Mouse (Mus musculus) liver, adult (tissue): ENCODE measurements around the gene Nsrp1.

Experiments
- GATA4 ChIP-seq: IDR thresholded peaks from 2 replicates; pipeline ENCODE4 v1.6.1; 2014; ENCODE audit warnings: mild to moderate bottlenecking, low read length; ENCODE audit not compliant: insufficient replicate concordance

Gene Nsrp1

DNA sequence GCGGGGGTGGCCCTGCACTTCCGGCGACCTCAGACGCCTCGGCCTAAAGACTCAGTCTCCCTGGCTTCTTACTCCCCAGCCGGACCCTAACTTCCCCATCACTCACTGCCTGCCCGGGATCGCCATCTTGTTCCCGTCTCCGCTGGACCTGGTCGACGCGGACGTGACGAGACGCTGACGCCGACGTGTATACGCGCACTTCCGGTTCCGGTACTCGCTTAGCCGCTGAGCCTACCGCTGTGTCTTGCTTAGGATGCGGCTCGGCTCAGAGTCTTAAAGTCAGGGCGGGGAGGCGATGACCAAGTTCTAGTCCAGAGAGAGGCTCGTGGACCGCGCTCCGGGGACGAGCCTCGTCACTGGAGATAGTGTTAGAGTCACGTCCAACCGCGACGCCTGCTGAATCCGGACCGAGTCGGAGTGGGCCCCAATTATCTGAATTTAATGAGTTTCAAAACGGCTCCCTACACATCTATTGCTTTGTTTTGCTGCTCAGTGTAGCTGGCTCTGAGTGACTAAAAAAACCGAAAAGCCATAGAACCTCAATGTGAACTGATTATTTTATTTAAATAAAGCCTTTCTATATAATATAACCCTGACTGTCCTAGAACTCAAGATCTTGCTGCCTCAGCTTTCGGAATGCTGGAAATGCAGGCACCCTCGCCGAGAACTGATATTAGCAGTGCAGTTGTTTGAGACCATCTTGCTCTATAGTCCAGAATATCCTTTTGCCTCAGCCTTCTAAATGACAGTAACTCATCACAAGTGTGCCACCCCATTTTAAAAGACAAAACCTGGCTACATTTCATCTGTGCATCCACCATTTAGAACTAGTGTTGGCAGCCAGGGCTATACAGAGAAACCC lies at the start of gene Nsrp1:
TSS of gene Nsrp1 (minus strand) at position 163 of the 862 bp plus-strand sequence.
- no peak for TF ChIP-seq GATA4

DNA sequence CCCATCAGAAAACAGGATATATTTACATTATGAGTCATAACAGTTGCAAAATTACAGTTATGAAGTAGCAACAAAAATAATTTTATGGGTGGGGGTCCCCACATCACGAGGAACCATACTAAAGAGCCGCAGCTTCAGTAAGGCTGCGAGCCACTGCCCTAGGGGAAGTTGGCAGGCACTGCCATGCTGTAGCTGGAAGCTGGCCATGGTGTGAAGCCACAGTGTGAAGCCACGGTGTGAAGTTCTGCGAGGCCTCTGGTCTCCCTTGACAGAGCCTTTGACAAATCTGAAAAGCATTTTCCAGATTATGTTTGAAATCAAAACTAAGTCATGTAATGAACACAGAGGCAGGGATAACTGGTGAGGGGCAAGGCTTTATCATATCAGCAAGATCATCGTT lies 32.9 kb upstream of the Nsrp1 start:
- no peak for TF ChIP-seq GATA4

DNA sequence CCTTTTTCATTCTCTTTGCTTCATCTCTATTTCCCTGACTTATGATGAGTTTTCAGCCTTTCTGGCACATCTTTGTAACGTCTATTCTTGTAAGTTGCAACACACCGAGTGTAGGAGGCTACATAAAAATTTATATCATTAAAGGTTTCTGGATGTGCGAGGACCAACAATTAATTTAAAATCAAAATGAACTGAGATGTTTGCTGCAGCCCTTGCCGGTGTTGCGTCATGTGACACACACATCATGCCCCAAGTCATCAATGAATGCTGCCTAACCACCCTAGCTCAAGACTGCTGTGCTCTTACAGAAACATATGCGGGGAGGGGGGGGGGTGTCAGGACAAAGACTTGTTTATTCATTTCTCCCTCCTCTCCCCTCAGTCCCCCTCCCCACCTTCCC lies 30.2 kb upstream of the Nsrp1 start:
- no peak for TF ChIP-seq GATA4

DNA sequence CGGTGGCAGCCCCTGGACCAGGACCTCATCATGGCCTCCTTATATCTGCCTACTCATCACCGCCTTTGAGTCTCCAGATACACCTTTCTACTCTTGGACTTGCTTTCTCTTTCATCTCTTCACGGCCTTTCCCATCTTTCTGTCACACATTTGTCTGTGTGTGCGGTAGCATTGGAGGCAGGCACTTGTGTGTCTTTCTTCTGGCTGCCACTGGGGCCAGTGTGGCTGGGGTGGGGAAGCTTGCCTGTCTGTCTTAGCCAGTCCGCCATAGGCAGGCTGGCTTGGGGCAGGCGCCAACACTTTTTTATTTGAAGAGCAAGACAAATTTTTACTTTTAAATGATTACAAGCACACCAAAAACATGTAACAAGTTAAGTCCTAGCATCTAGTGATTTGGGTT lies 28.7 kb upstream of the Nsrp1 start:
- TF ChIP-seq GATA4: no peak

DNA sequence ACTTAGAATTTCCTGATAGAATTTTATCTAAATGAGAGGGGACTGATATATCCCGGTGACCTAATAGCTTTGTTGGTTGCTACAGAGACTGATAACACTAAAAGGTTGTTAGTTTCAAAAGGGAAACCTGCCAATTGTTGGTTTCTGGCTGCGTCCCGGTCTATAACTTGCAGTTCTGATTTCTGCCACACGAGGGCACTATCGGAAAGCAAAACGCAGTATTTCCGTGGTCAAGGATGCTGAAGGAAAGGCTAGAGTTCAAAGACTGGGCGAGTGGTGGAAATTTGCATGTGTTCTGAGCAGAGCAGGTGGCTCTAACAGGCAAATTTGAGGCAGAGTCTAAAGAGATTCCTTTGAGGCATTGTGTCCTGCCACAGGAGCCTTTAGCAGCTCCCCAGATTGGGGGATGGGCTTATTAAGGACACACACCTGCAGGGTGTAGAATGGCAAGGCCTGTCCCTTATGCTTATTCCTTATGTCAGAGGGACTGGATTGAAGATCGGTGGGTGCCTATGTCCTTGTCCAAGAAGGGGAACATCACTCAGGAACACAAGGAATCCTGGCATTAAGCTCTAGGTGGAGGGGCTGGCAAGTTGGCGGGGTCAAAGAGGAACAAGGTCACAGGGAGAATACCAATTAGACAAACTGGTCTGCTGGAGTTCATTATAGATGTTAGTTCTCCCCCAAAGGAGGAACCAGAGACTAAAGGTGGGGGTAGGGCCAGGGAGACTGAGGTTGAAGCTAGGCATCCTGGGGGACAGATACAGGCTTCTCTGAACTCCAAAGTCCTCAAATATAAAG lies 22.1 kb upstream of the Nsrp1 start:
- TF ChIP-seq GATA4: no peak

DNA sequence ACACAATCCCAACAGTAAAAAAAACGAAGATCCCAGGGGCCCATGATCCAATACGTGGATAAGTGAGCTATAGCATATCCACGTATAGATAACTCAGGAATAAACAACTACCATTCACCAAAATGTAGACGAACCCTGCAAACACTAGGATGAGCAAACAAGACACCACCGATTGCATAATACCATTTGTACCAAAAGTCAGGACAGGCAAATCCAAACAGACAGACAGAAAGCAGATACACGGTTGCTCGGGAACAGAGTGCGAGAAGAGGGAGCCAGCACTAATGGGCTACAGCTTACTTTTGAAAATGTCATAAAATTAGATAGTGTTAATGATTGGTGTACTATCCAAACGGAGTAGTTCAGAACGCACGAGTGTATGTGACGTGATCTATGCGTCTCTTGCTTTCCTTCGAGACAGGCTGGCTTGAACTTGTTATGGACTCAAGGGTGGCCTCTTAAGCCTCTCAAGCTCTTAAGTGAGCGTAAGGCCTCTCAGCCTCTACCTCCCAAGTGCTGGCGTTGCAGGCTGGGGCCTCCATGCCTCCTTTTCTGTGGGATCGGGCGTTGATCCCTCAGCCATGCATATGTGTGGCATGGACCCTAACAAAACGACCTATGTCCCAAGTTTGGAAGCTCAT lies 20.2 kb upstream of the Nsrp1 start:
- TF ChIP-seq GATA4: no peak

DNA sequence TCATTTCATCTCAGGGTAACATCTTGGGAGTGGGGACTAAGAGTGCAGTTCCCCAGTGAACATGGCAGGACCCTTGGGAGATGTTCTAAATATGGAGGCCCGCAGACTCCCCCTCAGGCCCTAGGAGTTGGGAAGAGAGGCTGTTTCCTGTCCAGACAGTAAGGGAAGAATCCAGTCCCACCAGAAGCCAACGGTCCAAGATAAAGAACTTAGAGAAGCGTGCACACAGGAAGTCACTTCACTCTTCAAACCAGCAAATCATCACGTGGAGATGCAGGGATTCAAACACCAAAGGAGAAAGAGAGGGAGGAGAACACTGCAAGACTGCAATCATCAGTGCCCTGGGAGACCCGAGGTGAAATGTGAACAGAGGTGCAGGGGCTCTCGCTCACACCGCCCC lies 18.8 kb upstream of the Nsrp1 start:
- TF ChIP-seq GATA4: no peak

DNA sequence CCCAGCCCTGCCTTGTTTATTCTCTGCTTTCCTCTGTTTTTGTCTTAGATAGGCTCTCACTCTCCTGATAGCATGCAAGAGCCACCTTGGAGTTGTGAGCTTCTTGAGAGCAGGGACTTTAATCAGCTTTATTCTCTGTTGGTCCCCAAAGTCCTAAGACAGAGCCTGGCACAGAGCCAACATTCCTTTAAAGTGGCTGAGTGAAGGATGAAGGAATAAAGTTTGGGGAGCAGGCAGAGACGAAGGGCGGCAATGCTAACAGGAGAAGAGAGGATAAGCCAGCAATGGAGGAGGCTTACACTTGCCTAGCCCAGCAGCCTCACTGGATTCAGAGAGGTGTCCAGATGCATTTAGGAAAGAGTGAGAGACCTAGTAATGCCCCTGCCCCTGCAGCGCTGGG lies 18.3 kb upstream of the Nsrp1 start:
- no peak for TF ChIP-seq GATA4

DNA sequence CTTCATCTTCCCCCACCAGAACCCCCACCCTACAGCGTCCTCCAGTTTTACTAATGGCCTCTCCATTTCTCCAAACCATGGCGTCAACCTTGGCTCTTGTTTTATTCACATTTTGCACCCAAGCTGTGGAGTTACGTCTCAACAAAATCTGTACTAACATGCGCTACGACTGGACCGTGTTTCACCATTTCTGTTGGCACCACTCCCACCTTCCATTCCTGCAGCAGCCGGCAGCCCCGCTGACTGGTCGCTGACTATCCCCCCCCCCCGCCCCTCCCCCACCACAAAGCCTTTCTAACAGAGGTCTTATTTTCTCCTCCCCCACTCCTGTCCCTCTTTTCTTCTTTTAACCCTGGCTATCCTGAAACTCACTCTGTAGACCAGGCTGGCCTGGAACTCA lies 17.0 kb upstream of the Nsrp1 start:
- TF ChIP-seq GATA4: no peak

DNA sequence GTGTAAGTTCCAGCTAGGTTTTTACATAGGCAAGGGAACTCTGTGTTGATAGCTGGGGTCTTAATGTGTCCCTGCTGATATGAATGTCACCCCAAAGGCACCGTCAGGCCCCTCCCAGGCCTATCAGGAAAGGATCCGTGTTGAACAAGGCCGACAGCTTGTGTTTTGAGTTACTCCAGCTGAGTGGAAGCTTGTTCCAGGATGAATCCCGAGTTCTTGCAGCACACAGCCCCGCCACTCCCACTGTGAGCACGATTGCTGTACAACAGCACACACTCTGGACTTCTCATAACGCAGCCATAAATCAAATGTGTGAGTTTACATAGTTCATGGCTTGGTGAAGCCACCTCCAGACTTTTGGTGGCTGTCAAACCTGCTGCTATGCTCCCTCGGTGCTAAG lies 15.9 kb upstream of the Nsrp1 start:
- TF ChIP-seq GATA4: no peak

DNA sequence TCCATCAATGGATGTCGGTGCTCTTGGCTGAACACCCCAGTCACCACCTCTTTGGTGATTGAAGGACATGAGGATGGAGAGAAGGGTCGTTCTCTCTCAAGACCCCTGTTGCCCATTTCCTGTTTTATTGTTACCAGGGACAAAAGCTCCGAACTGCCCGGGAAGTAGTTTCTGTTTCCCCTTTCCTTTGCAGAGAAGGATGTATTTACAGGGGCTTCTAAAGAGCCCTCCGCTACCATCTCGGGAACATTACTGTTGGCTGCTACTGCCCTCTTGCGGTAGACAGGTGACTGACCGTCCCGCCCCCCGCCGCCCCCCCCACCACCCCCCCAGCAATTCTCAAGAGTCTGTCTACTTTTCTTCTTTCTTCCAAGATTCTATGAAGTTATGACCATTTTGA lies 15.0 kb upstream of the Nsrp1 start:
- TF ChIP-seq GATA4: no peak

DNA sequence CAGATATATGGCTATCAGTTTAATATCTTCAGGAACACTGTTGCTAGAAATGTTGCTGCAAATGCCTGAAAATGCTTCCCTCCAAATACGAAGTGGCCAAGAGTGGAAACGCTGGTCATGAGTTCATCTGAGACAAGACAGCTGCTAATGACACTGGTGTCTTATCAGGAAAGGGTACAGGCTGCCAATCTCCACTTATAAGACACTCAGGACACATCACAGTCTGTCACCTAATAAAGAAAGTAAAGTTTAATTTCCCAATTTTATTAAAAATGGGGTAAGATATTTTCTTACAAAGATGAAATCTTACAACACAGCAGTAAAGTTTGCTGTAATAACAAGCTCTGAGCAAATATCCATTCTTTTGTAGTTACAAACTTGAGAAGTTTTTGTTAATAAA lies 10.9 kb upstream of the Nsrp1 start:
- no peak for TF ChIP-seq GATA4

DNA sequence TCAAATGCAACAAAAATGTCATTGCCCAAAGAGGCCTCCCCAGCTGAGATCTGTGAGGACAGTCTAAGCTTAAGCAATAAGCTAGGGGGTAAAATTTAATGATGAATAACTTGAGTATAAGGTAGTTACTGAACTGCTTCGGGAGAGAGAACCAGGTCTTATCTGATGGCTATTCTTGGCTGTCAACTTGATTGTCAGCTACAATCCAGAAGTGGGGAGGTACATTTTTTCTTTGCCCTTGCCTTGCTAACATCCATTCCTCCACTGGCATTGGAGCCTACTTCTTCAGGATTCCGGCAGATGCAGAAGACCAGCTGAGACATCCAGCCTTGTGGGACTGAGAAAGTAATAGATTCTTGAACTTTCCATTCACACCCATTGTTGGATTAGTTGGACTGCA lies 8.8 kb upstream of the Nsrp1 start:
- no peak for TF ChIP-seq GATA4

DNA sequence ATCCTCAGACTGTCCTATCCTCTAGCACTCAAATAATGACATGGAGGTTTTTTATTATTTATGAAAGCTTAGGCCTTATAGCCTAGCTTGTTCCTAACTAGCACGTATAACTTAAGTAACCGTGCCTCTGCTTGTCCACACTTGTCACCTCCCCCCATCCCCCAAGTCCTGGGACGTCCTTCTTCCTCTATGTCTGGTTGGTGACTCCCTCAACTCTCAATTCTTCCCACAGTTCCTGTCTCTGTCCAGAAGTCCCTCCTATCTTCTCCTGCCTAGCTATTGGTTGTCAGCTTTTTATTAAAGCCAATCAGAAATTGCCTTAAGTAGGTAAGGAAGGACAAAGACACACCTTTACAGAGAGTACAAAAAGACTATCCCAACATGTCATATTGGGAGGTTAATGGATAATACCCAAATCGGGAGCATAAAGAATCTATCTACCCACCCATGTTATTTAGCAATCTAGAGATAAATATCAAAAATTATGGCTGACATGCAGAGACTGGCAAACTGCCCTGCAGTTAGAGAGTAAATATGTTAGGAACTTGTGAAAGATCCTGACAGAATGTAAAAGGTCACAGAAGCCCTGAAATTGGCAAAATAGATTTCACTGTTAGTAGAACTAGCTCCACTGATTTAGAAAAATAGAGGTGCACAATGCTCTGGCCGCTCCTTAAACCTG lies 5.9 kb upstream of the Nsrp1 start:
- TF ChIP-seq GATA4: no peak

DNA sequence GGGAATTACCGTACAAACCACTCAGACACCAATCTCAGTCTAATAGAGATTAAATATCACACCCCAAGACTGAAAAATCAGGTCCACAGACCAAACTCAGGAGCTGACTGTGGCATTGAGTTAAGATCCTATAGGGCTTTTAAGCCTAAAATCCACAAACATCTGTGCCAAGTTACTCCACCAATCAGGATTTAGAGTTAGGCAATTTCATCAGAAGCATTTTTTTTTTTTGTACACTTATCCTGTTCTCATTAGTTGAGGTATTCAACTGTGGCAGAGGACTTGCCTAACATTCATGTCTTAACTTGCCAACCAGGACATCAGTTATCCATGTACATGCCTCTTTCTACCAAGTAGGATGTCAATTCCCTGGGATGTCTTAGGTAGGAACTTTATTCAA lies 1.1 kb upstream of the Nsrp1 start:
- no peak for TF ChIP-seq GATA4
